Mouse (Mus musculus) inflammation-experienced regulatory T-cells, adult 16 weeks (primary cell): ENCODE measurements around the gene Rasl10b. TPM values are rescaled to one million over a fixed set of nuclear protein-coding genes. Genes with fewer than 3 reads are reported as not detected.

ENCODE experiments used
- polyA plus RNA-seq: library from polyadenylated mRNA; unstranded; fragments of 100-300 nt; shearing (Covaris generic); gene quantifications from one replicate; pipeline ENCODE4 v1.2.1, GENCODE M21; 2017

The Rasl10b gene
- polyA plus RNA-seq = not detected

GRCm38 (mm10) chr11:83409087-83409754 is at the start of gene Rasl10b:
TSS of gene Rasl10b (plus strand) at chr11:83409137.

GRCm38 (mm10) chr11:83429355-83429754 is 20.4 kb downstream of the Rasl10b start, which contains the start of gene Gas2l2:
TSS of gene Gas2l2 (minus strand) at chr11:83429455.

GRCm38 (mm10) chr11:83437377-83437776 is 28.4 kb downstream of the Rasl10b start, which contains the start of gene 1700020L24Rik:
TSS of gene 1700020L24Rik (plus strand) at chr11:83437677.

GRCm38 (mm10) chr11:83462711-83463244 is 53.8 kb downstream of the Rasl10b start, which contains the start of gene Mmp28:
TSS of gene Mmp28 (minus strand) at chr11:83463071.

Other genes with a start within 250 kb of the Rasl10b start
- 0.49 TPM for gene Slfn4, start 234.0 kb upstream of the Rasl10b start, polyA plus RNA-seq
- 4.6 TPM for gene Slfn3, start 217.8 kb upstream of the Rasl10b start, polyA plus RNA-seq
- gene Slfn14, start 122.4 kb upstream of the Rasl10b start, polyA plus RNA-seq = not detected
- gene Ap2b1, start 110.1 kb upstream of the Rasl10b start, polyA plus RNA-seq = 53.9 TPM
- gene Pex12, start 106.6 kb upstream of the Rasl10b start, polyA plus RNA-seq = 16.3 TPM
- gene Gas2l2, start 20.3 kb downstream of the Rasl10b start, polyA plus RNA-seq = not detected
- 2.7 TPM for gene 1700020L24Rik, start 28.5 kb downstream of the Rasl10b start, polyA plus RNA-seq
- not detected for gene Mmp28, start 53.9 kb downstream of the Rasl10b start, polyA plus RNA-seq
- 18.0 TPM for gene Taf15, start 63.9 kb downstream of the Rasl10b start, polyA plus RNA-seq
- gene Heatr9, start 113.0 kb downstream of the Rasl10b start, polyA plus RNA-seq = 0.30 TPM
- 149 TPM for gene Ccl5, start 121.4 kb downstream of the Rasl10b start, polyA plus RNA-seq
- gene Ccl9, start 169.5 kb downstream of the Rasl10b start, polyA plus RNA-seq = not detected
- 0.62 TPM for gene Ccl6, start 183.9 kb downstream of the Rasl10b start, polyA plus RNA-seq
- gene Rpl9-ps1, start 236.5 kb downstream of the Rasl10b start, polyA plus RNA-seq = not detected
- 0.78 TPM for gene Ccl3, start 240.2 kb downstream of the Rasl10b start, polyA plus RNA-seq